Mouse (Mus musculus) mouse embryonic stem cell (cell line): Measurements from ENCODE around the gene Pou5f1.

Experiments used
- in situ Hi-C, 2 experiments: fragments of 300-500 bp; cut with MboI; formaldehyde crosslinking; loops; 1 replicate in 1 of 2; 3 replicates in 1 of 2; pipeline ENCODE4 v1.14.3; 2019 to 2020; ENCODE audit warnings: low sequenced_read_pairs in 2 of 2, low pct_unique_long_range_greater_than_20kb in 1 of 2, mixed read lengths in 1 of 2; ENCODE audit not compliant: unreplicated experiment in 1 of 2

Gene Pou5f1

GRCm38 (mm10) chr17:35542761-35543411 lies 37.1 kb downstream of the Pou5f1 start:
- in situ Hi-C loops: no loop called here

DNA sequence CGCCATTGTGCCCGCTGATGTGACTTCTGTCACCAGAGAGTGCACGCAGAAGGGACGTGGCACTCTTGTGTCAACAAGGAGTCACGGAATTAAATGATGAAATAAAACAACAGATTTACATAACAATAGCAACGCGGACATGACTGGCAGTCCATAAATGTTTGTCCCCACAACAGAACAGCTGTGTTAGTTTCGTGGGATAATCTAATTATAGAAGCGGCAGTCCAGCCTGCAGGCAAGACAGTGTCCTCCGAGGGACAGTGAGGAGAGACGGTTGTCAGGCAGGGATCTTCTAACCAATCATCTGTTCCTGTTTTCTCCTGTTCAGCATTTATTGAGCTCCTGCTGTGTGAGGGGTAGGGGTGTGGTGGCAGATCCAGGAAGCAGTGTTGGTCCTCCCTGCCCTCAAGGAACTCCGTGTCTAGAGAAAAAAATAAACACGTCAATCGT lies 37.6 kb downstream of the Pou5f1 start:
- in situ Hi-C loops: no loop called here

GRCm38 (mm10) chr17:35544001-35544400 lies 38.2 kb downstream of the Pou5f1 start:
- in situ Hi-C loops: no loop called here

- in situ Hi-C loops: no loop called here
These were observed 38.9 kb downstream of the Pou5f1 start for GRCm38 (mm10) chr17:35544680-35545079.

GRCm38 (mm10) chr17:35547465-35547864 lies 41.6 kb downstream of the Pou5f1 start:
- in situ Hi-C loops: no loop called here

DNA sequence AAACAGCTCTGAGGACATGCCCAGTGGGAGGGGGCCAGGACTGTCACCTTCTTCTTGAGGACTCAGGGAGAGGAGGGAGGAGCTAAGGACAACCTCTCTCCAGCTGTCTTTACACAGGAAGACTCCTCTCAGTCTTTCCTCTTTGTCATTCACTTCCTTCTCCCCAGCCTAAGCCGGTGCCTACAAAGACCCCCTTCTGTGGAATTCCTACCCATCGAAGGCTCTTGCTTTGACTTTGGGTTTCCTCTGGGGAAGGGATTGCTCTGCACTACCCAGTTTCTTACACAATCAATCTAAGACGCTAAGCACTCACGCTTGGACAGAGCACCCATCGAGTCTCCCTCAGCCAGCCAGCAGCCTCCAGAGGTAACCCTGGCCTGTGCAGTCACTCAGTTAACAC lies 42.8 kb downstream of the Pou5f1 start:
- in situ Hi-C loops: no loop called here

- in situ Hi-C loops: no loop called here
These were observed 43.8 kb downstream of the Pou5f1 start for GRCm38 (mm10) chr17:35549437-35550142.

- in situ Hi-C loops: no loop called here
These were observed 44.3 kb downstream of the Pou5f1 start for GRCm38 (mm10) chr17:35550143-35550494.

- in situ Hi-C loops: no loop called here
These were observed 45.1 kb downstream of the Pou5f1 start for GRCm38 (mm10) chr17:35550871-35551270.

DNA sequence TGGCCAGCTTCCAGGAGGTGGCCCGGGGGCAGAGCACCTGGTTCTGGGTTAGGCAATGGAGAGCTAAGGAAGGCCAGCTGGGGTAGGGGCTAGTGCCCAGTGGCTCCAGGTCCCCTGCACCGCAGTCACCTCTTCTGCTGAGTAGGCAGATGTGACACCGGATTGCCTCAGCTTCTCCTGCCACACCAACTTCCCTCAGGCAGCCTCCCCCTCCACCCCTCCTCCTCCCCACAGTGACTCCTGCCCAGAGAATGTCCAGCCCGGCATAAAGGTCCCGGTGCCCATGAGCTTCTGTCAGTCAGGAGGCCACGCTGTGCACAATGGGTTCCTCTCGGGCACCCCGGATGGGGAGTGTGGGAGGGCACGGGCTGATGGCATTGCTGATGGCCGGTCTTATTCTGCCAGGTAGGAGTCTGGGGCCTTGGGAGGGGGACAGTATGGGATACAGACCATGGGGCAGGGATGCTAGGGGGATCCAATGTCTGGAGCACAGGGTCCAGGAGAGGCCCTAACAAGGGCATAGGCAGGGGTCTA lies 46.1 kb downstream of the Pou5f1 start, which contains the start of gene Cdsn:
Cdsn (plus strand) TSS at position 248 of the 534 bp plus-strand sequence.
- in situ Hi-C loops: no loop called here

DNA sequence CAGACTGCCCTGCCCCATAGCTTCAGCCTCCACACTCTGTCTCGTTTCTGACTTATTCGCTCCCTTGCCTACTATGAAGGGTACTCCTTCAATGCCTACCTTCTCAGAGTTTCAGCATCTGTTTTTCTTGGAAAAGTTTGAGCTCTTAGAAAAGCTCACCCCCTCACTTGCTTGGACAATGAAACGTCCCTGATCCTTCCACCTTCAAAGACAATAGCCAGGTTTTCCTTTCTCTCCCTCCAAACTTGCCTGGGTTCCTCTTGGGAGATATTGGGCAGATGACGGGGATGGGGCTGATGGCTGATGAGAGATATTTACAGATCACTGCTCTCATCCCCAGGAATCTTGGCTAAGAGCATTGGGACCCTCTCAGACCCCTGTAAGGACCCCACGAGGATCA lies 48.5 kb downstream of the Pou5f1 start:
- in situ Hi-C loops: no loop called here

DNA sequence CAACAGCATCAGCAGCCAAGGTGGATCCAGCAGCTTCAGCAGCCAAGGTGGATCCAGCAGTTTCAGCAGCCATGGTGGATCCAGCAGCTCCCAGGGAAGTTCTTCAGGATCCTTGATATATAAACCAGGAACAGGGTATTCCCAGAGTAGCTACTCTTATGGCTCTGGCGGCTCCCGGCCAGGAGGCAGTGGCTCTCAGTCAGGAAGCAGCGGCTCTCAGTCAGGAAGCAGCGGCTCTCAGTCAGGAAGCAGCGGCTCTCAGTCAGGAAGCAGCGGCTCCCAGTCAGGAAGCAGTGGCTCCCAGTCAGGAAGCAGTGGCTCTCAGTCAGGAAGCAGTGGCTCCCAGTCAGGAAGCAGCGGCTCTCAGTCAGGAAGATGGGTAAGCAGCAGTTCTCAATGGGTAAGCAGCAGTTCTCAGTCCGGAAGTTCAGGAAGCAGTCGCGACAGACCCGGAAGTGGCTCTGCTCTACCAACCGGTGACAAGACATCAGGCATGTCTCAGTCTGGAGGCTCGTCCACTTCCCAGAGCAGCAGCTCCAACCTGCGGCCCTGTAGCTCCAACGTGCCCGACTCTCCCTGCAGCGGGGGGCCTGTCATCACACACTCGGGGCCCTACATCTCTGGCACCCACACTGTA lies 49.1 kb downstream of the Pou5f1 start:
- in situ Hi-C loops: no loop called here

GRCm38 (mm10) chr17:35556186-35556765 lies 50.5 kb downstream of the Pou5f1 start:
- in situ Hi-C loops: no loop called here

DNA sequence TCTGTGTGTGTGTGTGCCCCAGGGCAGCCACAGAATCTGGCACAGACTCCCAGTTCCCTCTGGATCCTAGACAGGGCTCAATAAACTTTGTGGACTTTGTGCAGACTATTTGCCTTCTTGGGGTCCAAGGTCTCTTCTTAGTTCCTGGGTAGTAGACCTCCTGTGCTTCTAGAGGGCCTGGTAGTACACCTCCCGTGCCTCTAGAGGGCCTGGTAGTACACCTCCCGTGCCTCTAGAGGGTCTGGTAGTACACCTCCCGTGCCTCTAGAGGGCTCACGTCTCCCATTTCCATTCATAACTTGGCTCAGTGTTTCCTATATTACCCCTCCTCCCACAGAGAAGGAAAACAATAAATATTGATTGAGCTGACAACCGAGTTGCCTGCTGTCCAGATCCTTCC lies 51.0 kb downstream of the Pou5f1 start:
- in situ Hi-C loops: no loop called here

GRCm38 (mm10) chr17:35557351-35557750 lies 51.5 kb downstream of the Pou5f1 start:
- in situ Hi-C loops: no loop called here

DNA sequence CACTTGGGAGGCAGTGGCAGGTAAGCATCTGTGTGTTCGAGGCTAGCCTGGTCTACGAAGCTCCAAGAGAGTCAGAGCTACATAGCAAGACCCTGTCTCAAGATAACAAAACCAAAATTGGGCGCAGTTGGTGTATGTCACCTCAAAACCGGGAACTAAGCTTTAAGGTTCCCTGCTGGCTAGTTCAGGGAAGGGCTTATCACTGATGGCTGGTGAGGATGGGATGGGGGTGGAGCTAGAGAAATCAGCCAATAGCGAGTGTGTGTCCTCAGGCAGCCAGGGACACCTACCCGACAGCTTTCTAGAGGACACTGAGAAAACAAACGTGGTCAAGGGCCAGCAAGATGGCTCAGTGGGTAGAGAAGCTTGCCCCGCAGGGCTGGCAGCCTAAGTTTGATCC lies 52.4 kb downstream of the Pou5f1 start:
- in situ Hi-C loops: no loop called here
